25 mouse cellular contexts compared by ENCODE assay signal in the genomic region with DNA sequence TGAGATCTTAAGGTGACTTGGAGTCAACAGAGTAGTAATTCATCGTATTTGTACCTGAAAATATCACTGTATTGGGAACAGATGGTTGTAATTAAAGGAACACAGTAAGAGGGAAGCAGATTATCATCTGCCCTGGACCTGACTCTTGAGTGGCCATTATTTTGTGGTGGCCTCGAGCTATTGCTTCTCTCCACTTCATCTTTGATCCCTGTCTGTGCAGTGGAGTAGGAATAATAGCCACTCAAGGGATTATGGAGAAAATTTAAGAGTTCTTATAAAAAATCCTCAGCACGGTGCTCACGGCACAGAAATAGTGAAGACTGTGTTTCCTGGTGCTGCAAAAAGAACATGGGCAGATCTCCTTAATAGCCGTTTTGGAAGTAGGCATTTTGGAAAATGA.
A peak's percentile ranks its signal among the peaks of the same experiment; 100 is the strongest.
DNase-seq lines count a peak whose midpoint lies in the region; ATAC-seq and TF ChIP-seq lines count a peak whose summit lies in the region.
"Had no signal": no experiment of that assay in that cellular context is flagged by ENCODE, and none has a peak within 500 bp of the region (broad histone marks: within the 10 kb centered on the region; RNA-seq: fewer than 3 reads in every experiment).

No protein-coding gene starts in this region.

- no peak overlapping the region for H3K27ac ChIP-seq in heart, embryonic 11.5 days (ENCODE audit: low read depth, low read length)
- no peak overlapping the region for H3K27ac ChIP-seq in midbrain, embryonic 11.5 days (ENCODE audit: low read depth, low read length)
- H3K27ac ChIP-seq in midbrain, embryonic 14.5 days (replicated peaks; ENCODE audit: low read depth, low read length): no peak overlapping the region
- H3K27ac ChIP-seq: forebrain, embryonic 10.5 days; forebrain, embryonic 13.5 days; gastrocnemius, adult 2 months; heart, embryonic 13.5 days; hindbrain, embryonic 14.5 days; hindbrain, postnatal 0 days had no signal

- peaks cover 11% of the 10 kb centered on the region for H3K4me1 ChIP-seq in heart, embryonic 11.5 days (ENCODE audit: control insufficient read depth, insufficient read depth, low read length)
- no peaks in the 10 kb centered on the region for H3K4me1 ChIP-seq in midbrain, embryonic 11.5 days (ENCODE audit: control insufficient read depth, insufficient read depth, low read length)
- H3K4me1 ChIP-seq in midbrain, embryonic 14.5 days (ENCODE audit: control insufficient read depth, insufficient read depth, low read length): no peaks in the 10 kb centered on the region
- H3K4me1 ChIP-seq: forebrain, embryonic 13.5 days had no signal

- no peak for TF ChIP-seq CTCF in brain, embryonic 14.5 days (IDR thresholded peaks at IDR 0.05; ENCODE audit: borderline replicate concordance, extremely low read depth, insufficient read depth, insufficient read length)

- H3K4me3 ChIP-seq in heart, embryonic 11.5 days (ENCODE audit: low read depth, low read length): no peak overlapping the region
- H3K4me3 ChIP-seq in midbrain, embryonic 11.5 days (ENCODE audit: low read depth, low read length): no peak overlapping the region
- H3K4me3 ChIP-seq in midbrain, embryonic 14.5 days (replicated peaks; ENCODE audit: low read depth, low read length): no peak overlapping the region
- H3K4me3 ChIP-seq: forebrain, embryonic 10.5 days; forebrain, embryonic 13.5 days; gastrocnemius, adult 2 months; heart, embryonic 13.5 days had no signal

- DNase-seq in cerebellum, postnatal 4 days (ENCODE audit: low spot score in 2 of 2): no peak
- DNase-seq in heart, adult 11 months: peak; percentile 68
- DNase-seq in midbrain, embryonic 11.5 days (ENCODE audit: low spot score, missing footprints): peak; percentile 47
- DNase-seq in midbrain, embryonic 14.5 days: no peak
- DNase-seq in brain, embryonic 14.5 days (ENCODE audit: low read depth): peak; percentile 42
- DNase-seq: adrenal gland, adult 8-10 months; adrenal gland, postnatal 25 days; cerebellum, adult 11 months; cerebellum, adult 8-10 months; cerebellum, postnatal 14 days; embryo, embryonic 11 days; gastrocnemius, adult 2 months; gastrocnemius, postnatal 14 days; heart, adult 18-20 months; heart, postnatal 14 days; heart, postnatal 4 days had no signal

- no peaks in the 10 kb centered on the region for H3K9me3 ChIP-seq in heart, embryonic 11.5 days (replicated peaks; ENCODE audit: control insufficient read depth, low read length)
- H3K9me3 ChIP-seq in midbrain, embryonic 11.5 days (ENCODE audit: control insufficient read depth, low read length): no peaks in the 10 kb centered on the region
- H3K9me3 ChIP-seq in midbrain, embryonic 14.5 days (ENCODE audit: control insufficient read depth, low read length): no peaks in the 10 kb centered on the region
- H3K9me3 ChIP-seq: forebrain, embryonic 10.5 days; forebrain, embryonic 13.5 days; heart, embryonic 13.5 days had no signal

- 57% methylated on average over 5 of the region's 5 CpGs for WGBS in heart, embryonic 11.5 days (ENCODE audit: insufficient replicate concordance)
- WGBS in midbrain, embryonic 11.5 days: 56% methylated on average over 5 of the region's 5 CpGs
- 63% methylated on average over 5 of the region's 5 CpGs for WGBS in midbrain, embryonic 14.5 days

- no peaks in the 10 kb centered on the region for H3K36me3 ChIP-seq in heart, embryonic 11.5 days (ENCODE audit: control insufficient read depth, insufficient read depth, low read length)
- no peaks in the 10 kb centered on the region for H3K36me3 ChIP-seq in midbrain, embryonic 11.5 days (ENCODE audit: control insufficient read depth, insufficient read depth, low read length)
- no peaks in the 10 kb centered on the region for H3K36me3 ChIP-seq in midbrain, embryonic 14.5 days (ENCODE audit: control insufficient read depth, insufficient read depth, low read length)
- H3K36me3 ChIP-seq: forebrain, embryonic 10.5 days; heart, embryonic 13.5 days had no signal

- peak; percentile 39; the same call in 1 of the 2 replicates for ATAC-seq in cerebellum, adult (ENCODE audit: insufficient number of reproducible peaks, low FRiP score, low TSS enrichment)
- no peak for ATAC-seq in heart, embryonic 11.5 days (replicated peaks; ENCODE audit: insufficient number of reproducible peaks, low FRiP score, low TSS enrichment)
- ATAC-seq in midbrain, embryonic 11.5 days (ENCODE audit: low FRiP score): no peak
- no peak for ATAC-seq in midbrain, embryonic 14.5 days (ENCODE audit: low FRiP score, low TSS enrichment)
- ATAC-seq: forebrain, embryonic 13.5 days; forebrain, embryonic 16.5 days; hindbrain, postnatal 0 days; inflammation-experienced regulatory T-cells, adult 6 months had no signal

- no peak overlapping the region for H3K9ac ChIP-seq in heart, embryonic 11.5 days (ENCODE audit: low read depth, low read length)
- no peak overlapping the region for H3K9ac ChIP-seq in midbrain, embryonic 11.5 days (ENCODE audit: low read length)
- H3K9ac ChIP-seq in midbrain, embryonic 14.5 days (replicated peaks; ENCODE audit: low read length): no peak overlapping the region
- H3K9ac ChIP-seq: forebrain, embryonic 13.5 days; heart, embryonic 13.5 days; hindbrain, embryonic 14.5 days had no signal

- no peak for TF ChIP-seq POLR2A in brain, embryonic 14.5 days (IDR thresholded peaks at IDR 0.05; ENCODE audit: borderline replicate concordance, extremely low read depth, insufficient read depth, insufficient read length, poor library complexity, severe bottlenecking)

- no peak overlapping the region for H3K4me2 ChIP-seq in heart, embryonic 11.5 days
- H3K4me2 ChIP-seq in midbrain, embryonic 11.5 days: no peak overlapping the region
- no peak overlapping the region for H3K4me2 ChIP-seq in midbrain, embryonic 14.5 days (ENCODE audit: low read length)
- H3K4me2 ChIP-seq: forebrain, embryonic 13.5 days; heart, embryonic 13.5 days; hindbrain, embryonic 14.5 days had no signal

- H3K27me3 ChIP-seq in heart, embryonic 11.5 days (ENCODE audit: control insufficient read depth, insufficient read depth, low read length): no peaks in the 10 kb centered on the region
- no peaks in the 10 kb centered on the region for H3K27me3 ChIP-seq in midbrain, embryonic 11.5 days (ENCODE audit: control insufficient read depth, insufficient read depth, low read length)
- no peaks in the 10 kb centered on the region for H3K27me3 ChIP-seq in midbrain, embryonic 14.5 days (ENCODE audit: control insufficient read depth, insufficient read depth, low read length)
- H3K27me3 ChIP-seq: forebrain, embryonic 13.5 days; heart, embryonic 13.5 days had no signal

Comparison
In these comparisons a context has a peak if more than half of its experiments do, and no peak if none do; other contexts are left out.
1. DNase-seq: peak in heart, adult 11 months (single experiment), midbrain, embryonic 11.5 days (single experiment) and brain, embryonic 14.5 days (single experiment); none in cerebellum, postnatal 4 days (0 of 2) and midbrain, embryonic 14.5 days (single experiment).